Mouse (Mus musculus) limb, embryonic 14.5 days (tissue): ENCODE data around the gene Pter. TPM values are rescaled to one million over a fixed set of nuclear protein-coding genes. Genes with fewer than 3 reads are reported as not detected.

Source experiments
- ATAC-seq: fragments of 200-750 bp; cut with Nextera tagmentation; 2 replicates; pipeline ENCODE4 v1.8.0; 2017; ENCODE audit warnings: low read depth, moderate number of reproducible peaks, moderate TSS enrichment; ENCODE audit not compliant: low FRiP score
- DNase-seq: peaks from one replicate; pipeline ENCODE4 v3.0.0-alpha.2; 2015; ENCODE audit warnings: low spot score
- H3K27ac ChIP-seq: fragments of 300-500 bp; sonication (generic); replicated peaks from 2 replicates; pipeline ENCODE4 v1.5.1; 2014; ENCODE audit warnings: low read depth, mild to moderate bottlenecking, low read length, moderate library complexity, mixed read lengths
- H3K27me3 ChIP-seq: fragments of 300-500 bp; sonication (generic); 2 replicates; pipeline ENCODE4 v1.6.1; 2014; ENCODE audit warnings: low read length, mixed read lengths; ENCODE audit not compliant: control insufficient read depth, insufficient read depth
- H3K36me3 ChIP-seq: fragments of 300-500 bp; sonication (generic); 2 replicates; pipeline ENCODE4 v1.6.1; 2014; ENCODE audit warnings: mild to moderate bottlenecking, low read length, moderate library complexity, mixed read lengths; ENCODE audit not compliant: control insufficient read depth, insufficient read depth
- H3K4me1 ChIP-seq: fragments of 300-500 bp; sonication (generic); 2 replicates; pipeline ENCODE4 v1.6.1; 2014; ENCODE audit warnings: antibody characterized with exemption, low read length, mixed read lengths; ENCODE audit not compliant: control insufficient read depth, insufficient read depth
- H3K4me2 ChIP-seq: fragments of 300-500 bp; sonication (generic); replicated peaks from 2 replicates; pipeline ENCODE4 v1.6.1; 2014; ENCODE audit warnings: low read depth, mild to moderate bottlenecking, low read length, moderate library complexity; ENCODE audit not compliant: severe bottlenecking
- H3K4me3 ChIP-seq: fragments of 300-500 bp; sonication (generic); replicated peaks from 2 replicates; pipeline ENCODE4 v1.5.1; 2014; ENCODE audit warnings: low read length
- H3K9ac ChIP-seq: fragments of 300-500 bp; sonication (generic); 2 replicates; pipeline ENCODE4 v1.6.1; 2014; ENCODE audit warnings: mild to moderate bottlenecking, low read depth, low read length, moderate library complexity; ENCODE audit not compliant: severe bottlenecking
- H3K9me3 ChIP-seq: fragments of 300-500 bp; sonication (generic); 2 replicates; pipeline ENCODE4 v1.6.1; 2016; ENCODE audit warnings: low read length; ENCODE audit not compliant: control insufficient read depth
- POLR2A ChIP-seq: fragments of 200-500 bp; IDR thresholded peaks from 2 replicates; pipeline ENCODE4 v1.8.0; 2012; ENCODE audit warnings: inconsistent platforms, mild to moderate bottlenecking, moderate library complexity, borderline replicate concordance; ENCODE audit not compliant: insufficient read depth, insufficient read length; ENCODE audit errors: extremely low read depth
- WGBS: fragments of 180-500 bp; shearing (Covaris S2); extraction: QIAGEN DNeasy Blood & Tissue Kit; methylation state at CpG from one replicate; pipeline ENCODE4 v1.1.7; 2014; 5-methylcytosine and 5-hydroxymethylcytosine counted together
- polyA plus RNA-seq, 2 experiments: library from polyadenylated mRNA; depleted of rRNA in 1 of 2; stranded (reverse) in 1 of 2; unstranded in 1 of 2; fragments of >200 nt; fragmentation: Nextera tagmentation in 1 of 2; extraction: Ambion mirVana in 1 of 2; gene quantifications; 2 replicates each; pipeline versions ENCODE4 v1.2.1 to v1.2.3; 2012 to 2014

Pter gene
- polyA plus RNA-seq, 2 experiments = 12.5 to 13.1 TPM

- ATAC-seq (no peak), DNase-seq (no peak)
- Histone ChIP-seq H3K9me3 (no peaks in the 10 kb centered on the region), H3K4me1 (no peaks in the 10 kb centered on the region), H3K27ac (no peak overlapping the region), H3K27me3 (no peaks in the 10 kb centered on the region), H3K4me2 (no peak overlapping the region), H3K4me3 (no peak overlapping the region), H3K36me3 (no peaks in the 10 kb centered on the region), H3K9ac (no peak overlapping the region)
- 56% methylated on average over 2 of the region's 2 CpGs for WGBS
- no peak for TF ChIP-seq POLR2A
Measured at GRCm38 (mm10) chr2:12887015-12887414, 36.8 kb upstream of the Pter start.

GRCm38 (mm10) chr2:12905786-12906185 lies 18.1 kb upstream of the Pter start:
- Histone ChIP-seq H3K27ac (no peak overlapping the region), H3K9ac (no peak overlapping the region), H3K9me3 (no peaks in the 10 kb centered on the region), H3K27me3 (no peaks in the 10 kb centered on the region), H3K4me1 (no peaks in the 10 kb centered on the region), H3K4me2 (no peak overlapping the region), H3K36me3 (no peaks in the 10 kb centered on the region), H3K4me3 (no peak overlapping the region)
- DNase-seq (no peak), ATAC-seq (no peak)
- WGBS = 85% methylated on average over 1 of the region's 1 CpGs
- TF ChIP-seq POLR2A = no peak

GRCm38 (mm10) chr2:12925643-12926042 lies 1.8 kb downstream of the Pter start:
- H3K4me3 ChIP-seq = no peak overlapping the region
- ATAC-seq (no peak), DNase-seq (no peak)
- no peak overlapping the region for H3K27ac ChIP-seq
- H3K9ac ChIP-seq = no peak overlapping the region
- no peaks in the 10 kb centered on the region for H3K4me1 ChIP-seq
- no peaks in the 10 kb centered on the region for H3K27me3 ChIP-seq
- H3K36me3 ChIP-seq = no peaks in the 10 kb centered on the region
- WGBS = 70% methylated on average over 1 of the region's 1 CpGs
- no peak overlapping the region for H3K4me2 ChIP-seq
- no peak for TF ChIP-seq POLR2A
- no peaks in the 10 kb centered on the region for H3K9me3 ChIP-seq

GRCm38 (mm10) chr2:12930338-12930737 lies 6.5 kb downstream of the Pter start:
- Histone ChIP-seq H3K36me3 (no peaks in the 10 kb centered on the region), H3K4me2 (no peak overlapping the region), H3K27ac (no peak overlapping the region), H3K27me3 (no peaks in the 10 kb centered on the region), H3K4me3 (no peak overlapping the region), H3K4me1 (no peaks in the 10 kb centered on the region), H3K9ac (no peak overlapping the region), H3K9me3 (no peaks in the 10 kb centered on the region)
- DNase-seq (no peak), ATAC-seq (no peak)
- WGBS = 88% methylated on average over 2 of the region's 2 CpGs
- TF ChIP-seq POLR2A = no peak

GRCm38 (mm10) chr2:12933905-12934304 lies 10.1 kb downstream of the Pter start:
- DNase-seq (no peak), ATAC-seq (no peak)
- no peak overlapping the region for H3K27ac ChIP-seq
- no peak overlapping the region for H3K4me2 ChIP-seq
- no peaks in the 10 kb centered on the region for H3K36me3 ChIP-seq
- no peaks in the 10 kb centered on the region for H3K9me3 ChIP-seq
- H3K27me3 ChIP-seq = no peaks in the 10 kb centered on the region
- H3K4me3 ChIP-seq = no peak overlapping the region
- H3K9ac ChIP-seq = no peak overlapping the region
- WGBS = 77% methylated on average over 2 of the region's 2 CpGs
- TF ChIP-seq POLR2A = no peak
- H3K4me1 ChIP-seq = no peaks in the 10 kb centered on the region

- Histone ChIP-seq H3K36me3 (no peaks in the 10 kb centered on the region), H3K9ac (no peak overlapping the region), H3K4me3 (no peak overlapping the region), H3K27me3 (no peaks in the 10 kb centered on the region), H3K4me2 (no peak overlapping the region), H3K27ac (no peak overlapping the region), H3K4me1 (no peaks in the 10 kb centered on the region), H3K9me3 (no peaks in the 10 kb centered on the region)
- no peak for ATAC-seq
- DNase-seq = no peak
- 51% methylated on average over 2 of the region's 2 CpGs for WGBS
- no peak for TF ChIP-seq POLR2A
Measured at GRCm38 (mm10) chr2:12935286-12935685, 11.4 kb downstream of the Pter start.
